Mouse (Mus musculus): ENCODE data around the gene Nptx1. TPM values are rescaled to one million over a fixed set of nuclear protein-coding genes. Genes with fewer than 3 reads are reported as not detected.

Nptx1 gene
- polyA plus RNA-seq, 1 experiment from 2014 or later = 1.2 TPM

DNA sequence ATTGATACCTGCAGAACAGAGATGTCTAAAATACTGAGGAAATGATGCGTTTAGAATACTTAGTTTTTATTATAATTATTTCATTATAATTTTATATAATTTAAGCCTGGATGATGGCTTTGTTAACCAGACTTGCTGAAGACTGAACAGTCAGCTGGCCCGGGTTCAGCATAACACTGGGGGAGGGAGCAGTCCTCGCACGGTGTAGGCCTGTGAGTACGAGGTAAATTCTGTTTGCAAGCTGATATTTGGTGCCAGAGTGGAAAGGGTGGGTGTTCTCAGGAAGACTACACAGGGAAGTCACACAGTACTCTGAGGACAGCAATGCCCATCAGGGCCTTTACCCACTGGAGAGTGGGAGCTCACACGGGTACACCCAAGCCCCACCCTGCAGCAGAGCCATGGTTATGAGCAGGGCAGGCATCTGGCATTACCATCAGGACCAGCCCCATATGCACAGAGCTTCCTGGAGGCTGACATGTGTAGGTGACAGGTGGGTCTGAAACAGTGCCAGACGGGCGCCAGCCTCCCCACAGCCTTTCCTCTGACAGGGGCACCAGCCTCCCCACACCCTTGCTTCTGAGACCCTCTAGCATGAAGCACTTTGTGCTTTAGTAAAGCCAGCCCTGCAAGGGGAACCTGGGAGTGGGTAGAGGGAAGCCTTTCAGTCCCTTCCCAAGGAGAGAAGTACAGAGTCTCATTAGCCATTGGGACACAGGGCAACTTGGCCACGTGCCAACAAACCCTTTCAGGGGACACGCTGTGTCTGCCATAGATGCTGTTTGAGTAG, 3.2 kb upstream of the Nptx1 start:
- no peak overlapping the region for H3K4me3 ChIP-seq (replicated peaks)
- WGBS = 51% methylated on average over 10 of the region's 10 CpGs
- H3K27ac ChIP-seq (replicated peaks) = no peak overlapping the region
- H3K4me2 ChIP-seq (replicated peaks) = no peak overlapping the region
- no peak overlapping the region for H3K9ac ChIP-seq
- peaks cover 54% of the 10 kb centered on the region for H3K4me1 ChIP-seq
- H3K36me3 ChIP-seq = no peaks in the 10 kb centered on the region
- no peak for ATAC-seq (ENCODE audit: insufficient number of reproducible peaks, low FRiP score, low TSS enrichment, low read depth)
- no peaks in the 10 kb centered on the region for H3K9me3 ChIP-seq (replicated peaks)
- peaks cover 59% of the 10 kb centered on the region for H3K27me3 ChIP-seq

DNA sequence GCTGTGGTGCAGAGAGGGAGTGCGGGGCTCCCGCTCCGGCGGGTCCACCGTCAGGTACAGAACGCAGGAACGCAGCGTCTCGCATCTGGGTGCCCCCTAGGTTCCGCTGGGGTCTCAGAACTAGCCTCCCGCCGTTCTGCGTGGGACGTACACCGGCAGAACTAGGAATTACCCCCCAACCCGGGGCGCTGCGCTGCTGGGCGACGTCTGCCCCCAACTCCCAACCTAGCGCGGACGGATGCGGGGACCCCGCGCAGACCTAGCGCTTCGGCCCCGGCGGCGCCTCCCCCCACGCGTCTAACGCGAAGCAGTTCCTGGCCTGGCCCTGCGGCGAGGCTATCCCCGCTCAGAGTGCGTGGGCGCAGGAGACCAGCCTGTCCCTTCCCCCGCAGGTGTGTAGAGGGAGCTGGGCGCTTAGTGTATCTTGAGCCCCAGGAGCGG, 1.8 kb upstream of the Nptx1 start:
- Histone ChIP-seq H3K9ac (no peak overlapping the region), H3K27me3 (peaks cover 72% of the 10 kb centered on the region), H3K9me3 (replicated peaks) (no peaks in the 10 kb centered on the region), H3K4me2 (replicated peaks) (peak overlapping the region; percentile 99), H3K36me3 (no peaks in the 10 kb centered on the region), H3K4me3 (replicated peaks) (peak overlapping the region; percentile 49), H3K27ac (replicated peaks) (no peak overlapping the region), H3K4me1 (peaks cover 56% of the 10 kb centered on the region)
- no peak for ATAC-seq (ENCODE audit: insufficient number of reproducible peaks, low FRiP score, low TSS enrichment, low read depth)
- WGBS = under 1% methylated on average over 43 of the region's 43 CpGs

DNA sequence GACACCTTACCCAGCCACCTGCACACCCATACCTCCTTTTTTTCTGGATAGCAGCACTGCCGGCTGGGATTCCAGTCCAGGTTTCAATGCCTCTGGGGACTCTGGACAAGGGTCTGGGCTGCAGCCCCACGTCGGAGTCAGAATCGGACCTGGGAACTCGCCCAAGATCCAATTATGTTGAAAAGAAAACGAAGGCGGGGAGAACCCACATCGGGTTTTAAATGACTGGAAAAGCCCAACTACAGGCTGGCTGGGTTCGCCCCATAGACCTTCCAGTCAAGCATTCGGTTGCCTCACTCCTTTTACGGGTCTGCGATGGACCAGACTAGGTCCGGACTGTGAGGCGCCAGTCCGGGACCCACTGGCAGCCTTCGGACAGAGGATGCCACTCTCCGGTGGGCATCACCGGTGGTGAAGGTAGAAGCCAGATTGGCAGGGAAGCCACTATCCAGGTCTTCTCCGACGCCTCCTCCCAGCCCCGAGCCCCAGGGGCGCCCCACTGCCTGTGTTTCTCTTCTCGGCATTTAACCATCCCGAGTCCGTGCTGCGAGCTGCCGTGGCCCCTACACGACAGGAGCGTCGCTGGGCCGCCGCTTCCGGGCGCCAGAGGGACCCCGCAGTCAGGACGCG, 1.3 kb upstream of the Nptx1 start:
- 2% methylated on average over 37 of the region's 37 CpGs for WGBS
- Histone ChIP-seq H3K4me3 (replicated peaks) (peak overlapping the region; percentile 49), H3K4me2 (replicated peaks) (peak overlapping the region; percentile 99), H3K9me3 (replicated peaks) (no peaks in the 10 kb centered on the region), H3K9ac (0 out of 2 replicates have a peak overlapping the region, but pooled peaks have one; percentile 12), H3K4me1 (peaks cover 56% of the 10 kb centered on the region), H3K36me3 (no peaks in the 10 kb centered on the region), H3K27ac (replicated peaks) (no peak overlapping the region), H3K27me3 (peaks cover 76% of the 10 kb centered on the region)
- no peak for ATAC-seq (ENCODE audit: insufficient number of reproducible peaks, low FRiP score, low TSS enrichment, low read depth)

DNA sequence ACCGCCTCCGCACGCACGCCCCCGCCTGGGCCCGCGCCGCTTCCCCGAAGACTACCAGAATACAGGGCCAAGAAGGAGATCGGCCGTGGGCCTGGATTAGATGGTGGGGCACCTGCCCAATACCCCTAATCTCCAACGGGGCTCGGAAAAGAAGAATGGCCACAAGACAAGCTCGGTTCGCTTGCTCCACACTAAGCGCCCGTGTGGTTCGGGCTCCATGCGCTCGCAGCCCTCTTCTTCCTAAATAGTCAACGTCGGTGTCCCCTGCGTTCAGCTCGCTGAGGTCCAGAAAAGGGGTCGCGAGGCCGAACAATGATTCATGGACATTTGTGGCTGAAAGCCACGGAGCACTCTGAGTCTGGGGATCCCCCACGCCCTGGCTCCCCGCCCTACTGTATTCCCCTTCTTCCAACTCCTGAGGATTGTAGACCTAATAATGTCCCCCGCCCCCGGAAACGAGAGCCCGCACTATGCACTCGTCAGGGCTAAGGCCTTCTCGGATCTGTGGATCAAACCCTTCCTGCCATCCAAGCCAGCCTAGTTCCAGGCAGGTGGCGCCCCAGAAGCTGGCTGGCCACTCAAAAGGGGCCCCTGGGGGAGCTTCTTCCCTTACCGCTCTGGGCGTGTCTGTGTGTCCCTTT, 518 bp upstream of the Nptx1 start:
- under 1% methylated on average over 39 of the region's 39 CpGs for WGBS
- H3K4me1 ChIP-seq = peaks cover 55% of the 10 kb centered on the region
- peaks cover 84% of the 10 kb centered on the region for H3K27me3 ChIP-seq
- H3K4me2 ChIP-seq (replicated peaks) = peak overlapping the region; percentile 99
- H3K27ac ChIP-seq (replicated peaks) = no peak overlapping the region
- no peak for ATAC-seq (ENCODE audit: insufficient number of reproducible peaks, low FRiP score, low TSS enrichment, low read depth)
- no peaks in the 10 kb centered on the region for H3K36me3 ChIP-seq
- H3K9me3 ChIP-seq (replicated peaks) = no peaks in the 10 kb centered on the region
- H3K9ac ChIP-seq = peak overlapping the region; percentile 33; the same call in 1 of the 2 replicates
- H3K4me3 ChIP-seq (replicated peaks) = peak overlapping the region; percentile 49

DNA sequence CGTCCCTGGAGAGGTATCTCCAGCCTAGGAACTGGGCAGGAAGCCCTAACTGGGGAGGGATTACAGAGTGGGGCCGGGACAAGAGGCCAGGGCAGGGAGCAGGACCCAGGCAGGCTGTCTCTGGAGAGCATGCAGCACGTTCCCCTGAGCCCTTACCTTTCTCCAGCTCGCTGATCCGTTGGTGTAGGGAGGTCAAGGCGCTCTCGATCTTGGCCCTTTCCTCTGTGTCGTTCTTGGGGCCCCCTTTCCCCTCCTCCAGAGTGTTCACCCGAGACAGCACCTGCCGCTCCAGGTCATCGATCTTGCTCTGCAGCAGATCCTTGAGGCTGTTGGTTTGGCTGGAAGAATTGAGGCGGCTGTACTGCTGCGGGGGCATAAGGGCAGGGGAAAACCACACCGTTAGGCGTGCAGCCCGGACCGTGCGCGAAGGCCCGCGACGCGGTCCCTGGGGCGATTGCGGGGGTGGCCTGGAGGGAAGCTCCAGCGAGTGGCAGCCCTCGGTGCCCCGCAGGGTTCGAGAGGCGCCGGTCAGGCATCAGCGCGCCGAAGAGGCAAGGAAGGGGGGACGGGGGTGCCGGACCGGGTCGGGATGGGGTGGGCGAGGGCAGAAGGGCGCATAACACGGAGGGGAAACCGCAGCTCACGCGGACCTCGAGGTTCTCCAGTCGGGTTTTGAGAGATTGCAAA, 914 bp downstream of the Nptx1 start:
- Histone ChIP-seq H3K27me3 (peaks cover 95% of the 10 kb centered on the region), H3K36me3 (no peaks in the 10 kb centered on the region), H3K27ac (replicated peaks) (no peak overlapping the region), H3K9ac (no peak overlapping the region), H3K4me1 (peaks cover 45% of the 10 kb centered on the region), H3K4me2 (replicated peaks) (peak overlapping the region; percentile 99), H3K9me3 (replicated peaks) (no peaks in the 10 kb centered on the region), H3K4me3 (replicated peaks) (peak overlapping the region; percentile 49)
- 1% methylated on average over 46 of the region's 46 CpGs for WGBS
- ATAC-seq (ENCODE audit: insufficient number of reproducible peaks, low FRiP score, low TSS enrichment, low read depth) = no peak

DNA sequence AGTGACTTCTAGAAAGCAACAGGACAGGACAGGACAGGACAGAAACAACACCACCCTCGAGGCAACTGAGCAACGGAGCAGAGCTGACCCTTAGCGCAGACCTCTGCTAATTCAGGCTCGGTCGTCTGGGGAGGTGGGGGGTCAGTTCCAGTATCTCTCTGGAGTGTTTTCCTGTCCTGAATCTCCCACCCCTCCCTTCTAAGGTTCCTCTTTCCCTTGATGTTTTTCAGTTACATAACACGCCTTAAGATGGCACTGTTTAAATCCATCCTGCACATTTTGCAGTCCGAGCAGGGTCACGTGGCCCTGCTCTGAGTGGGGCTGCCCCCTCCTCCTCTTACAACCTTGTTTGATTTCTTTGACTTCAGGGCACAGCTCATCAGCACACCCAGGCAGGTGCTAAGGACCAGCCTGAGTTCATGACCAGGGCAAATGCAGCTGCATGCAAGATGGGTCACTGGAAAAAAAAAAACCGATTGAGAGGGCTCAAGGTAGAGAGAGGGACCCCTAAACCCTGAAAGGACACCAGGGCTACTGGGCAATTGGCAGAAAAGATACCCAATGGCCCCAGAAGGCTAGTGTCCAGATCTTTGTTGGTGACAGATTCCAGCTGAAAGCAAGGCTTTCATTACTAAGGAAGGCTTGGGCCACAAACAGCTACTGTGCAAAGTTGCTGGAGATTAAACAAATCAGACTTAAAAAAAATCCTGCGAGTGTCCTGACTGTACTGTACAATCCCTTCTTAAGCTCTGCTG, 1.6 kb downstream of the Nptx1 start:
- H3K4me2 ChIP-seq (replicated peaks) = 0 out of 2 replicates have a peak overlapping the region, but pooled peaks have one; percentile 99

DNA sequence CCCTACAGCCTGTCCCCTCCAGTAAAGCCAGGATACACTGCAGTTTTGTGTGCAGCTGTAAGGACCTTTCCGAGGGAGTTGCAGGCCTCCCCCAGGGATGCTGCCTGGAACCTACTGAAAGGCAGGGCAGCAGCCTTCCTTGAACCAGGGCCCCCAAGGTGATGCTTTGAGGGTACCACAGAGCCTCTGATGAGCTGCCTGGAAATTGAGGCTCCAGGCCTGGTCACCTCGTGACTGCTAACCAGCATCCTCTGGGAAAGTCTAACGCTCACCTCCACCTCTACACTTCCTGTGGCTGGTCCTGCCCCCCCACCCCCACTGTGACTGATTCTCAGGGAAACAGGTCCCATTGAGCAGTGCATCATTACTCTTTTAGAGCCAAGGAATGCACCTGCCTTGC, 2.3 kb downstream of the Nptx1 start:
- ATAC-seq (ENCODE audit: insufficient number of reproducible peaks, low FRiP score, low TSS enrichment, low read depth) = no peak

More for the DNA sequence above, 1.6 kb downstream of the Nptx1 start:
- H3K9ac ChIP-seq = no peak overlapping the region
- H3K27me3 ChIP-seq = peaks cover 95% of the 10 kb centered on the region
- peaks cover 43% of the 10 kb centered on the region for H3K4me1 ChIP-seq
- no peaks in the 10 kb centered on the region for H3K36me3 ChIP-seq
- no peak overlapping the region for H3K27ac ChIP-seq (replicated peaks)
- peak overlapping the region; percentile 49 for H3K4me3 ChIP-seq (replicated peaks)
- H3K9me3 ChIP-seq (replicated peaks) = no peaks in the 10 kb centered on the region
- no peak for ATAC-seq (ENCODE audit: insufficient number of reproducible peaks, low FRiP score, low TSS enrichment, low read depth)
- WGBS = 6% methylated on average over 10 of the region's 10 CpGs

DNA sequence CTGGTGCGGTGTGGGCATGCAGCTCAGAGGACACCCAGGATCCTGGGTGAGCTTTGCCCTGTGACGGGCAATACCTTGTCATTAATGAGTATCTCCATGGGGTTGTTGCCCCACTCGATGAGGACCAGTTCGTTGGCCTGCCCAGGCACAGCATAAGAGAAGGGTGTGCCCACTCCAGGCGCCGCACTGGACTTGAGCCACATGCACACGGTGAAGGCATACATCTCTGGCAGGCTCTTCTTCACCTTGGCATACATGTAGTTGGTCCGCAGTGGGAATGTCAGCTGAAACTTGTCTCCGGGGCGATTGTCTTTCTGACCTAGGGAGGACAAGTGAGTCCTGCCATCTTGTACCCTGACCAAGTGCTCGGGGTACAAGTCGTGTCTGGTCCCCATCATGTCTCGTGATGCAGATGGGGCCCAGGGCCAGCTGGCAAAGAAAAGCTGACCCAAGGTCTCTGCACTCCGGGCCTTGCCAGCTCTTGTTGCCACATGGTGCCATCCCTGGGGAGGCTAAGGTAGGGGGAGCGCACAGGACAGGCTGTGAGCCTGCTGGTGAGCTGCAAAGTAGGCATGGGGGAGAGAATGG, 2.9 kb downstream of the Nptx1 start:
- no peak overlapping the region for H3K4me3 ChIP-seq (replicated peaks)
- peaks cover 94% of the 10 kb centered on the region for H3K27me3 ChIP-seq
- H3K4me1 ChIP-seq = peaks cover 41% of the 10 kb centered on the region
- H3K27ac ChIP-seq (replicated peaks) = no peak overlapping the region
- no peaks in the 10 kb centered on the region for H3K9me3 ChIP-seq (replicated peaks)
- no peak for ATAC-seq (ENCODE audit: insufficient number of reproducible peaks, low FRiP score, low TSS enrichment, low read depth)
- no peaks in the 10 kb centered on the region for H3K36me3 ChIP-seq
- 85% methylated on average over 15 of the region's 15 CpGs for WGBS
- H3K9ac ChIP-seq = no peak overlapping the region
- no peak overlapping the region for H3K4me2 ChIP-seq (replicated peaks)

More for the DNA sequence above, 2.3 kb downstream of the Nptx1 start:
- H3K27me3 ChIP-seq = peaks cover 95% of the 10 kb centered on the region
- no peak overlapping the region for H3K27ac ChIP-seq (replicated peaks)
- no peak overlapping the region for H3K4me3 ChIP-seq (replicated peaks)
- H3K9ac ChIP-seq = no peak overlapping the region
- H3K36me3 ChIP-seq = no peaks in the 10 kb centered on the region
- H3K9me3 ChIP-seq (replicated peaks) = no peaks in the 10 kb centered on the region
- H3K4me2 ChIP-seq (replicated peaks) = no peak overlapping the region
- WGBS = 43% methylated on average over 3 of the region's 3 CpGs
- H3K4me1 ChIP-seq = peaks cover 42% of the 10 kb centered on the region

DNA sequence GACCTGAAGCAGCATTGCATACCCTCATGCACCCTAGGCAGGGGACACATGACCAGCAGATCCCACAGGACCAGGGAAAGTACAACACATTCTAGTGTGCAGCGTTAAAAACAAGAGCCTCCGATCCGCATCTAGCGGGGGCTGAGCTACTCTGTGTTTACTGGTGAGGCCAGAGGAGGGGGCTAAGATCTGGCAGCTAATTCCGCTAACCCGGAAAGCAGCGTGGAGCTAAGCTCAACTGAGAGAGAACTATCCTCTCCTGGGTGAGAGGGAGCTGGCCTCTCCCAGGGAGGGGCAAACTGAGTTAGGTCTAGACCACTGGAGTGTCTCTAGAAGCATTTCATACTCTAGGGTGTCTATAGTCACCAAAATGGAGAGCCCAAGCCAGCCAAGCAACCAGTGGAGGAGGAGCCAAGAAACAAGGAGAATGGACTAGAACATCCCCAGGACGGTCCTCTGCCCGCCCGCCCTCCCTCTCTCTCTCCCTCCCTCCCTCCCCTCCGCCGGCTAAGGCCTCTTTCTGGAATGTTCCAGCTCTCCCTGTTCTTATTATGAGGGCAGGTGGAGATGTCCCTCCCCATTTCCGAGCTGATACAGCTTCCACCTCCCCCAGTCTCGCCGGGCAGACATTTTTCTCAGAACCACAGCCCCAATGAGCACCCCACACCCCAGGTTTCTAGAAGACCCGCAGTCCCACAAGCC, 3.6 kb downstream of the Nptx1 start:
- no peak overlapping the region for H3K4me3 ChIP-seq (replicated peaks)
- ATAC-seq (ENCODE audit: insufficient number of reproducible peaks, low FRiP score, low TSS enrichment, low read depth) = no peak
- H3K27me3 ChIP-seq = peaks cover 87% of the 10 kb centered on the region

DNA sequence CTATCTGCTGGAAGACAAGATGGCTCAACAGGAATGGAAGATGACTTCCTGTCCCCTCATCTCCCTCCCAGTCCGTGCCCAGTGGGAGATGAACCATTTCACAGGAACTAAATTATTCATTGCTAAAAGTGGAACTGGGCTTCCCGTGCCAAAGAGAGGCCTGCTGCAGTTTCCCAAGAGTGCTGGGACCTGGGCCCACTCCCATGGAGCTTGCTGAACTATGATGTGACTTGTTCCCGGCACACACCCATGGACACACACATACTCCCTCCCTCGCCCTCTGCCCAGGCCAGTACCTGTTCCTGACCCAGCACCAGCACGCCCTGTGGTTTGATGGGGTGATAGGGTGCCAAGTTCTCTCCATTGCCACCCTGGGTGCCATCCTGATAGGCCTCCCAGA, 4.7 kb downstream of the Nptx1 start:
- 73% methylated on average over 5 of the region's 5 CpGs for WGBS
- H3K27me3 ChIP-seq = peaks cover 76% of the 10 kb centered on the region
- H3K4me1 ChIP-seq = peaks cover 24% of the 10 kb centered on the region
- no peak overlapping the region for H3K4me3 ChIP-seq (replicated peaks)
- H3K27ac ChIP-seq (replicated peaks) = no peak overlapping the region
- no peaks in the 10 kb centered on the region for H3K9me3 ChIP-seq (replicated peaks)
- no peak overlapping the region for H3K4me2 ChIP-seq (replicated peaks)
- no peaks in the 10 kb centered on the region for H3K36me3 ChIP-seq
- no peak overlapping the region for H3K9ac ChIP-seq
- no peak for ATAC-seq (ENCODE audit: insufficient number of reproducible peaks, low FRiP score, low TSS enrichment, low read depth)

More for the DNA sequence above, 3.6 kb downstream of the Nptx1 start:
- Histone ChIP-seq H3K27ac (replicated peaks) (no peak overlapping the region), H3K9ac (no peak overlapping the region), H3K4me2 (replicated peaks) (no peak overlapping the region), H3K4me1 (peaks cover 35% of the 10 kb centered on the region), H3K36me3 (no peaks in the 10 kb centered on the region), H3K9me3 (replicated peaks) (no peaks in the 10 kb centered on the region)
- WGBS = 43% methylated on average over 16 of the region's 16 CpGs
